8 mouse cellular contexts compared by ENCODE assay signal in genomic region chr5:139388694-139389675, GRCm38 (mm10). TPM values are rescaled to one million over a fixed set of nuclear protein-coding genes. Genes with fewer than 3 reads are reported as not detected.
DNase-seq lines count a peak whose midpoint lies in the region; ATAC-seq lines count a peak whose summit lies in the region.

No protein-coding gene starts in this region.

- no peaks in the 10 kb centered on the region for H3K9me3 ChIP-seq in embryonic facial prominence, embryonic 12.5 days
- no peaks in the 10 kb centered on the region for H3K9me3 ChIP-seq in hindbrain, embryonic 13.5 days
- H3K9me3 ChIP-seq in liver, embryonic 15.5 days (replicated peaks) = no peaks in the 10 kb centered on the region
- H3K9me3 ChIP-seq in stomach, embryonic 15.5 days = no peaks in the 10 kb centered on the region

- WGBS in embryonic facial prominence, embryonic 12.5 days = 65% methylated on average over 17 of the region's 17 CpGs
- WGBS in hindbrain, embryonic 13.5 days = 70% methylated on average over 17 of the region's 17 CpGs
- WGBS in liver, embryonic 15.5 days (ENCODE audit: insufficient replicate concordance) = 35% methylated on average over 17 of the region's 17 CpGs
- WGBS in stomach, embryonic 15.5 days = 61% methylated on average over 17 of the region's 17 CpGs

- H3K9ac ChIP-seq in embryonic facial prominence, embryonic 12.5 days = peak overlapping the region; percentile 3; the same call in 1 of the 2 replicates
- H3K9ac ChIP-seq in hindbrain, embryonic 13.5 days = no peak overlapping the region; the same call in 1 of the 2 replicates
- H3K9ac ChIP-seq in liver, embryonic 15.5 days = peak overlapping the region; percentile 89
- H3K9ac ChIP-seq in stomach, embryonic 15.5 days = no peak overlapping the region

- peak overlapping the region; percentile 73 for H3K27ac ChIP-seq in embryonic facial prominence, embryonic 12.5 days
- H3K27ac ChIP-seq in hindbrain, embryonic 13.5 days = peak overlapping the region; percentile 69
- peak overlapping the region; percentile 100 for H3K27ac ChIP-seq in liver, embryonic 15.5 days (replicated peaks)
- peak overlapping the region; percentile 69 for H3K27ac ChIP-seq in stomach, embryonic 15.5 days

- H3K4me2 ChIP-seq in embryonic facial prominence, embryonic 12.5 days (replicated peaks) = no peak overlapping the region
- H3K4me2 ChIP-seq in hindbrain, embryonic 13.5 days = no peak overlapping the region
- H3K4me2 ChIP-seq in liver, embryonic 15.5 days = peak overlapping the region; percentile 87
- H3K4me2 ChIP-seq in stomach, embryonic 15.5 days = peak overlapping the region; percentile 6; the same call in 1 of the 2 replicates

- intact Hi-C loops in left cerebral cortex, postnatal 14 days (cut with DNase I) = no loop called here

- H3K4me3 ChIP-seq in embryonic facial prominence, embryonic 12.5 days = no peak overlapping the region
- H3K4me3 ChIP-seq in hindbrain, embryonic 13.5 days = no peak overlapping the region
- H3K4me3 ChIP-seq in liver, embryonic 15.5 days (replicated peaks) = peak overlapping the region; percentile 68
- no peak overlapping the region for H3K4me3 ChIP-seq in stomach, embryonic 15.5 days (replicated peaks)

- no peaks in the 10 kb centered on the region for H3K36me3 ChIP-seq in embryonic facial prominence, embryonic 12.5 days
- H3K36me3 ChIP-seq in hindbrain, embryonic 13.5 days = peaks cover 4% of the 10 kb centered on the region; the same call in 1 of the 2 replicates
- H3K36me3 ChIP-seq in liver, embryonic 15.5 days (replicated peaks) = peaks cover 59% of the 10 kb centered on the region
- H3K36me3 ChIP-seq in stomach, embryonic 15.5 days = no peaks in the 10 kb centered on the region

- DNase-seq in left cerebral cortex, postnatal 14 days (ENCODE audit: low spot score in 2 of 2) = peak; percentile 32 to 73
- DNase-seq in left cerebral cortex, adult 18-20 months (ENCODE audit: low spot score in 2 of 2) = no peak
- no peak for DNase-seq in right cerebral cortex, adult 2 months (ENCODE audit: low spot score in 2 of 2)
- DNase-seq in cerebellum, postnatal 25 days = no peak

- H3K27me3 ChIP-seq in embryonic facial prominence, embryonic 12.5 days = no peaks in the 10 kb centered on the region
- H3K27me3 ChIP-seq in hindbrain, embryonic 13.5 days = no peaks in the 10 kb centered on the region
- no peaks in the 10 kb centered on the region for H3K27me3 ChIP-seq in liver, embryonic 15.5 days
- H3K27me3 ChIP-seq in stomach, embryonic 15.5 days (replicated peaks) = no peaks in the 10 kb centered on the region

- ATAC-seq in embryonic facial prominence, embryonic 12.5 days (ENCODE audit: insufficient number of reproducible peaks, insufficient read depth, low FRiP score, low TSS enrichment) = no peak
- no peak; the same call in 1 of the 2 replicates for ATAC-seq in hindbrain, embryonic 13.5 days (ENCODE audit: low FRiP score)
- peak; percentile 75 for ATAC-seq in liver, embryonic 15.5 days (ENCODE audit: insufficient read depth)
- peak; percentile 48; the same call in 1 of the 2 replicates for ATAC-seq in stomach, embryonic 15.5 days (ENCODE audit: insufficient read depth, low FRiP score, low read depth)

- peaks cover 31% of the 10 kb centered on the region for H3K4me1 ChIP-seq in embryonic facial prominence, embryonic 12.5 days
- H3K4me1 ChIP-seq in hindbrain, embryonic 13.5 days (replicated peaks) = peaks cover 52% of the 10 kb centered on the region
- peaks cover 95% of the 10 kb centered on the region for H3K4me1 ChIP-seq in liver, embryonic 15.5 days (replicated peaks)
- H3K4me1 ChIP-seq in stomach, embryonic 15.5 days = peaks cover 26% of the 10 kb centered on the region

RNA-seq across cellular contexts. Expression of gene Gpr146, which starts 11.5 kb away (rescaled TPM):
- total RNA-seq in left cerebral cortex, postnatal 14 days (2021) = 10 to 100 TPM; 11.0 to 11.3 TPM
- 10 to 100 TPM; 10.6 to 13.0 TPM for total RNA-seq in left cerebral cortex, adult 18-20 months (2021)
- 1.7 and 1.9 TPM in 2 replicates for polyA plus RNA-seq in embryonic facial prominence, embryonic 12.5 days (2016; fragmentation: Nextera tagmentation; extraction: Ambion mirVana)
- 1.6 and 2.4 TPM in 2 replicates for polyA plus RNA-seq in hindbrain, embryonic 13.5 days (2015; fragmentation: Nextera tagmentation; extraction: Ambion mirVana)
- polyA plus RNA-seq in liver, embryonic 15.5 days (2015; fragmentation: Nextera tagmentation; extraction: Ambion mirVana) = 25.0 and 26.4 TPM in 2 replicates
- polyA plus RNA-seq in stomach, embryonic 15.5 days (2015; fragmentation: Nextera tagmentation; extraction: Ambion mirVana) = 2.7 and 3.3 TPM in 2 replicates

RNA-seq across cellular contexts. Expression of gene C130050O18Rik, which starts 16.1 kb away (rescaled TPM):
- total RNA-seq in left cerebral cortex, postnatal 14 days (2021) = under 1 TPM in 1 of 2 experiments, not detected in 1; 0.23 TPM
- total RNA-seq in left cerebral cortex, adult 18-20 months (2021) = under 1 TPM in 1 of 2 experiments, not detected in 1; 0.33 TPM
- 0.77 and 1.2 TPM in 2 replicates for polyA plus RNA-seq in embryonic facial prominence, embryonic 12.5 days (2016; fragmentation: Nextera tagmentation; extraction: Ambion mirVana)
- 0.13 and 0.22 TPM in 2 replicates for polyA plus RNA-seq in hindbrain, embryonic 13.5 days (2015; fragmentation: Nextera tagmentation; extraction: Ambion mirVana)
- polyA plus RNA-seq in liver, embryonic 15.5 days (2015; fragmentation: Nextera tagmentation; extraction: Ambion mirVana) = 1.9 and 2.4 TPM in 2 replicates
- 0.72 and 1.1 TPM in 2 replicates for polyA plus RNA-seq in stomach, embryonic 15.5 days (2015; fragmentation: Nextera tagmentation; extraction: Ambion mirVana)

RNA-seq across cellular contexts. Expression of gene Gper1, which starts 34.0 kb away (rescaled TPM):
- 1 to 10 TPM; 4.4 to 4.7 TPM for total RNA-seq in left cerebral cortex, postnatal 14 days (2021)
- 1 to 10 TPM; 2.8 to 3.0 TPM for total RNA-seq in left cerebral cortex, adult 18-20 months (2021)
- 1.6 and 1.8 TPM in 2 replicates for polyA plus RNA-seq in embryonic facial prominence, embryonic 12.5 days (2016; fragmentation: Nextera tagmentation; extraction: Ambion mirVana)
- polyA plus RNA-seq in hindbrain, embryonic 13.5 days (2015; fragmentation: Nextera tagmentation; extraction: Ambion mirVana) = 7.6 and 7.9 TPM in 2 replicates
- polyA plus RNA-seq in liver, embryonic 15.5 days (2015; fragmentation: Nextera tagmentation; extraction: Ambion mirVana) = 0.10 and 0.14 TPM in 2 replicates
- 2.0 and 2.7 TPM in 2 replicates for polyA plus RNA-seq in stomach, embryonic 15.5 days (2015; fragmentation: Nextera tagmentation; extraction: Ambion mirVana)

RNA-seq across cellular contexts. Expression of gene Cyp2w1, which starts 36.6 kb away (rescaled TPM):
- not detected for total RNA-seq in left cerebral cortex, postnatal 14 days (2021)
- not detected for total RNA-seq in left cerebral cortex, adult 18-20 months (2021)
- polyA plus RNA-seq in embryonic facial prominence, embryonic 12.5 days (2016; fragmentation: Nextera tagmentation; extraction: Ambion mirVana) = 2.6 and 4.1 TPM in 2 replicates
- polyA plus RNA-seq in hindbrain, embryonic 13.5 days (2015; fragmentation: Nextera tagmentation; extraction: Ambion mirVana) = not detected in 2 replicates
- not detected in 2 replicates for polyA plus RNA-seq in liver, embryonic 15.5 days (2015; fragmentation: Nextera tagmentation; extraction: Ambion mirVana)
- polyA plus RNA-seq in stomach, embryonic 15.5 days (2015; fragmentation: Nextera tagmentation; extraction: Ambion mirVana) = 8.5 and 11.6 TPM in 2 replicates

RNA-seq across cellular contexts. Expression of gene Cox19, which starts 37.8 kb away (rescaled TPM):
- 10 to 100 TPM; 79.8 to 82.2 TPM for total RNA-seq in left cerebral cortex, postnatal 14 days (2021)
- total RNA-seq in left cerebral cortex, adult 18-20 months (2021) = 10 to 100 TPM; 66.8 to 67.7 TPM
- polyA plus RNA-seq in embryonic facial prominence, embryonic 12.5 days (2016; fragmentation: Nextera tagmentation; extraction: Ambion mirVana) = 110 and 112 TPM in 2 replicates
- 116 and 124 TPM in 2 replicates for polyA plus RNA-seq in hindbrain, embryonic 13.5 days (2015; fragmentation: Nextera tagmentation; extraction: Ambion mirVana)
- 44.3 and 49.3 TPM in 2 replicates for polyA plus RNA-seq in liver, embryonic 15.5 days (2015; fragmentation: Nextera tagmentation; extraction: Ambion mirVana)
- 109 and 115 TPM in 2 replicates for polyA plus RNA-seq in stomach, embryonic 15.5 days (2015; fragmentation: Nextera tagmentation; extraction: Ambion mirVana)

Comparison
In these comparisons a context has a peak if more than half of its experiments do, and no peak if none do; other contexts are left out.
1. DNase-seq: peak in left cerebral cortex, postnatal 14 days (2 of 2); none in left cerebral cortex, adult 18-20 months (0 of 2), right cerebral cortex, adult 2 months (0 of 2) and cerebellum, postnatal 25 days (0 of 2).
2. ATAC-seq: peak in liver, embryonic 15.5 days (single experiment) and stomach, embryonic 15.5 days (single experiment); none in embryonic facial prominence, embryonic 12.5 days (single experiment) and hindbrain, embryonic 13.5 days (single experiment).
3. H3K4me2 ChIP-seq: peak in liver, embryonic 15.5 days (single experiment) and stomach, embryonic 15.5 days (single experiment); none in embryonic facial prominence, embryonic 12.5 days (single experiment) and hindbrain, embryonic 13.5 days (single experiment).
4. H3K9ac ChIP-seq: peak in embryonic facial prominence, embryonic 12.5 days (single experiment) and liver, embryonic 15.5 days (single experiment); none in hindbrain, embryonic 13.5 days (single experiment) and stomach, embryonic 15.5 days (single experiment).
5. Peak in every context shown above with its lines, with median percentiles within 50 percentile points of each other: H3K27ac ChIP-seq.